8 mouse cellular contexts compared by ENCODE assay signal in the genomic region with DNA sequence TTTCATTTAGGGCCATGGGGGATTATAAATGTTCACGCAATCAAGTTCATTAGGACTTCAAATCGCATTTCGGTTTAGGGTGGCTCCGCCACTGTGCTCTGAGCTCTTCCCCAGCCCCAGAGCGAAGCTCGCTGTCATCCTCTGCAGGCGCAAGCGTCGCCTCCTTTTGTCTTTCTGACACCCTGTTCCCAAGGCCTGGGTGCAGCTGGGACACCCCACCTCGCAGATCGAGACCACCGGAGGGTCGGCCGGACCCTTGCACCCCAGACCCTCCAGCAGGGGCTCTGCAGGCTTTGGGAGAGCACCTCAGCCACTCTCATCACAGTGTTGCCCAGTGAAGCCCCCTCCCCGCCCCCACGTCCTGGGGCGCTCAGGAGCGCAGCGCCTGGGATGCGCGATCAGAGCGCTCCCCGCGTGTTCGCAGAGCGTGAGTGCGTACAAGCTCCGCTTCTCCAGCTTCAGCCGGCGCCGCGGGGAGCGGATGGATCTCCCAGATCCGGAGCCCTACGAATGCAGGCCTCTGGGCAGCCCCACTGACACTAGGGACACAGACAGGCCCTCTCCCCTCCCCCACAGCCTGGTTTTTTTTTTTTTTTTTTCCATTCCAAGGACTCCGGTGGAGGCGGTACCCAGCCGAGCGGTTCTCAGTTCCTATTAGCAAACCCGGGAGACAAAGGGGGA. TPM values are rescaled to one million over a fixed set of nuclear protein-coding genes. Genes with fewer than 3 reads are reported as not detected.
DNase-seq lines count a peak whose midpoint lies in the region; ATAC-seq and TF ChIP-seq lines count a peak whose summit lies in the region.

No protein-coding gene starts in this region.

- no peak overlapping the region for H3K27ac ChIP-seq in kidney, embryonic 14.5 days (ENCODE audit: low read depth, low read length)
- no peak overlapping the region for H3K27ac ChIP-seq in kidney, adult 2 months (ENCODE audit: insufficient read depth, low read depth, low read length)
- no peak overlapping the region; the same call in 1 of the 2 replicates for H3K27ac ChIP-seq in hindbrain, postnatal 0 days
- H3K27ac ChIP-seq in neural tube, embryonic 13.5 days (replicated peaks), result peak overlapping the region; percentile 90

- peak overlapping the region; percentile 32 for H3K4me2 ChIP-seq in kidney, embryonic 14.5 days (replicated peaks; ENCODE audit: low read depth, low read length)
- H3K4me2 ChIP-seq in hindbrain, postnatal 0 days (ENCODE audit: low read depth, low read length), result peak overlapping the region; percentile 59
- H3K4me2 ChIP-seq in neural tube, embryonic 13.5 days, result peak overlapping the region; percentile 72

- WGBS in kidney, embryonic 14.5 days, result under 1% methylated on average over 40 of the region's 40 CpGs
- 4% methylated on average over 40 of the region's 40 CpGs for WGBS in kidney, adult 2 months
- WGBS in hindbrain, postnatal 0 days, result under 1% methylated on average over 40 of the region's 40 CpGs
- WGBS in neural tube, embryonic 13.5 days, result under 1% methylated on average over 40 of the region's 40 CpGs

- no peak overlapping the region for H3K9ac ChIP-seq in kidney, embryonic 14.5 days (ENCODE audit: low read depth, low read length)
- 0 out of 2 replicates have a peak overlapping the region, but pooled peaks have one; percentile 5 for H3K9ac ChIP-seq in hindbrain, postnatal 0 days (replicated peaks; ENCODE audit: low read length)
- peak overlapping the region; percentile 72 for H3K9ac ChIP-seq in neural tube, embryonic 13.5 days

- H3K27me3 ChIP-seq in kidney, embryonic 14.5 days (ENCODE audit: control insufficient read depth, insufficient read depth, low read length), result peaks cover 74% of the 10 kb centered on the region
- H3K27me3 ChIP-seq in kidney, adult 2 months (replicated peaks; ENCODE audit: control insufficient read depth, insufficient read depth, low read length), result peaks cover 11% of the 10 kb centered on the region
- peaks cover 45% of the 10 kb centered on the region for H3K27me3 ChIP-seq in hindbrain, postnatal 0 days (ENCODE audit: insufficient read depth, low read length)
- H3K27me3 ChIP-seq in neural tube, embryonic 13.5 days, result peaks cover 76% of the 10 kb centered on the region

- no peak for TF ChIP-seq CTCF in kidney, adult 2 months (conservative IDR thresholded peaks at IDR 0.05; ENCODE audit: insufficient read depth, insufficient read length, low read depth, low read length)
- no peak for TF ChIP-seq CTCF in hindbrain, postnatal 0 days (IDR thresholded peaks at IDR 0.05; ENCODE audit: low read depth)

- DNase-seq in kidney, adult 2 months, result no peak
- DNase-seq in embryo, embryonic 9.5 days (ENCODE audit: extremely low spot score), result peak; percentile 64
- DNase-seq in hindbrain, postnatal 0 days (ENCODE audit: low spot score), result peak; percentile 38
- DNase-seq in layer of hippocampus, adult 11-12 months (ENCODE audit: low spot score), result no peak
- no peak for DNase-seq in frontal cortex, adult 2 months (ENCODE audit: extremely low spot score in 1 of 2, low spot score in 1 of 2)
- no peak for DNase-seq in T-cell, adult 2 months (ENCODE audit: low spot score)

- no peak for ATAC-seq in kidney, embryonic 14.5 days (ENCODE audit: low FRiP score, low TSS enrichment)
- ATAC-seq in hindbrain, postnatal 0 days, result peak; percentile 31; the same call in 1 of the 2 replicates
- peak; percentile 68 for ATAC-seq in neural tube, embryonic 13.5 days (ENCODE audit: low read depth)

- H3K4me3 ChIP-seq in kidney, embryonic 14.5 days (ENCODE audit: low read length), result peak overlapping the region; percentile 18
- H3K4me3 ChIP-seq in kidney, adult 2 months (ENCODE audit: insufficient read depth, low read depth, low read length), result no peak overlapping the region
- H3K4me3 ChIP-seq in hindbrain, postnatal 0 days (ENCODE audit: low read length), result peak overlapping the region; percentile 28
- peak overlapping the region; percentile 39 for H3K4me3 ChIP-seq in neural tube, embryonic 13.5 days

- no peaks in the 10 kb centered on the region for H3K36me3 ChIP-seq in kidney, embryonic 14.5 days (ENCODE audit: control insufficient read depth, insufficient read depth, low read length)
- H3K36me3 ChIP-seq in kidney, adult 2 months (ENCODE audit: control insufficient read depth, insufficient read depth, low read length), result no peaks in the 10 kb centered on the region
- no peaks in the 10 kb centered on the region for H3K36me3 ChIP-seq in hindbrain, postnatal 0 days (ENCODE audit: insufficient read depth, low read length)
- H3K36me3 ChIP-seq in neural tube, embryonic 13.5 days, result no peaks in the 10 kb centered on the region

- H3K9me3 ChIP-seq in kidney, embryonic 14.5 days (ENCODE audit: control insufficient read depth, low read length), result no peaks in the 10 kb centered on the region
- no peaks in the 10 kb centered on the region for H3K9me3 ChIP-seq in hindbrain, postnatal 0 days (ENCODE audit: low read length)
- H3K9me3 ChIP-seq in neural tube, embryonic 13.5 days, result no peaks in the 10 kb centered on the region

- TF ChIP-seq POLR2A in kidney, adult 2 months (IDR thresholded peaks at IDR 0.05; ENCODE audit: low read depth, low read length), result no peak

- H3K4me1 ChIP-seq in kidney, embryonic 14.5 days (ENCODE audit: control insufficient read depth, insufficient read depth, low read length), result no peaks in the 10 kb centered on the region
- no peaks in the 10 kb centered on the region for H3K4me1 ChIP-seq in kidney, adult 2 months (ENCODE audit: control insufficient read depth, insufficient read depth, low read length)
- 0 out of 2 replicates have a peak, but pooled peaks cover 6% of the 10 kb centered on the region for H3K4me1 ChIP-seq in hindbrain, postnatal 0 days (ENCODE audit: insufficient read depth, low read length)
- H3K4me1 ChIP-seq in neural tube, embryonic 13.5 days (replicated peaks), result peaks cover 32% of the 10 kb centered on the region

RNA-seq across cellular contexts. Expression of a gene that starts 10.9 kb away (rescaled TPM):
- 0.10 and 0.18 TPM in 2 replicates for polyA plus RNA-seq in kidney, embryonic 14.5 days (2014; fragmentation: Nextera tagmentation; extraction: Ambion mirVana)
- polyA plus RNA-seq in kidney, adult 2 months (2012; rRNA removed), result not detected in 2 replicates
- total RNA-seq in hindbrain, postnatal 0 days (2014; rRNA removed), result 22.1 and 27.7 TPM in 2 replicates
- polyA plus RNA-seq in hindbrain, postnatal 0 days (2015; fragmentation: Nextera tagmentation; extraction: Ambion mirVana), result 25.6 and 26.9 TPM in 2 replicates
- polyA plus RNA-seq in neural tube, embryonic 13.5 days (2015; fragmentation: Nextera tagmentation; extraction: Ambion mirVana), result 42.7 and 44.6 TPM in 2 replicates
- 0.06 TPM in 1 of 2 replicates, not detected in the other for polyA plus RNA-seq in frontal cortex, adult 2 months (2012; rRNA removed)

Comparison
In these comparisons a context has a peak if more than half of its experiments do, and no peak if none do; other contexts are left out.
1. DNase-seq: peak in embryo, embryonic 9.5 days (single experiment) and hindbrain, postnatal 0 days (single experiment); none in kidney, adult 2 months (single experiment), layer of hippocampus, adult 11-12 months (single experiment), frontal cortex, adult 2 months (0 of 2) and T-cell, adult 2 months (single experiment).
2. RNA of a gene that starts 10.9 kb away (polyA plus RNA-seq): 42.7 to 44.6 TPM in neural tube, embryonic 13.5 days and 25.6 to 26.9 TPM in hindbrain, postnatal 0 days; 0.10 to 0.18 TPM in kidney, embryonic 14.5 days, 0.06 TPM in frontal cortex, adult 2 months and not detected in kidney, adult 2 months; every median in the first group is over 10 times any median in the second.
3. Peak in every context shown above with its lines, with median percentiles within 50 percentile points of each other: H3K4me2 ChIP-seq.